10 mouse cellular contexts compared by ENCODE assay signal in the genomic region with DNA sequence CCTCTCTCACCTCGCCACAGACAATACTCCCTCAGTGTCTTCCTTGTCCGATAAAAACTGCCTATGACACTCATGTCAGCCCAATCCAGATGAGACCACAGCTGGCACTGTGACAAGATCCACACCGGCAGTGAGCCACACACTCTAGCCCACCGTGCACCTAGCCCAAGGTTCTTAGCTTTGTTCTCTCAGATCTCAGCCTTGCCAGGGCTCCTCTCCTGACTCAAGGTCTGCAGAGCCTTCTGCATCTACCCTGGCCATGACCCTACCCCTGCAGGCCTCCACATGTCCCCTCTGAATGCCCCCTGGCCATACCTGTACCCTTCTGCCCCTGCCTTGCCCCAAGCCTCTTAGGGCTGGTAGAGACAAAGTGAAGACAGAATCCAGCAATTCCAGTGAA. TPM values are rescaled to one million over a fixed set of nuclear protein-coding genes. Genes with fewer than 3 reads are reported as not detected.
A peak's percentile ranks its signal among the peaks of the same experiment; 100 is the strongest.
DNase-seq lines count a peak whose midpoint lies in the region; ATAC-seq lines count a peak whose summit lies in the region.
"Had no signal": no experiment of that assay in that cellular context is flagged by ENCODE, and none has a peak within 500 bp of the region (broad histone marks: within the 10 kb centered on the region; RNA-seq: fewer than 3 reads in every experiment).

No protein-coding gene starts in this region.

- peak overlapping the region; percentile 71 for H3K27ac ChIP-seq in heart, embryonic 16.5 days (ENCODE audit: low read length)
- H3K27ac ChIP-seq in embryonic facial prominence, embryonic 13.5 days: peak overlapping the region; percentile 45
- peak overlapping the region; percentile 83 for H3K27ac ChIP-seq in hindbrain, embryonic 13.5 days
- peak overlapping the region; percentile 81 for H3K27ac ChIP-seq in midbrain, embryonic 13.5 days
- H3K27ac ChIP-seq: heart, adult 2 months; liver, embryonic 13.5 days had no signal

- DNase-seq in heart, postnatal 14 days: no peak
- DNase-seq in urinary bladder, postnatal 36 days (ENCODE audit: low spot score in 2 of 2): no peak
- no peak for DNase-seq in frontal cortex, adult 2 months (ENCODE audit: extremely low spot score in 1 of 2, low spot score in 1 of 2)
- no peak for DNase-seq in left cerebral cortex, postnatal 36 days (ENCODE audit: low spot score in 2 of 2)
- DNase-seq: liver, embryonic 13.5 days had no signal

- peaks cover 17% of the 10 kb centered on the region; the same call in 1 of the 2 replicates for H3K36me3 ChIP-seq in heart, embryonic 16.5 days (ENCODE audit: control insufficient read depth, insufficient read depth)
- H3K36me3 ChIP-seq in embryonic facial prominence, embryonic 13.5 days: peaks cover 12% of the 10 kb centered on the region
- H3K36me3 ChIP-seq in hindbrain, embryonic 13.5 days: peaks cover 7% of the 10 kb centered on the region
- H3K36me3 ChIP-seq in midbrain, embryonic 13.5 days: peaks cover 8% of the 10 kb centered on the region
- H3K36me3 ChIP-seq: liver, embryonic 13.5 days had no signal

- H3K27me3 ChIP-seq in heart, embryonic 16.5 days (ENCODE audit: control insufficient read depth, insufficient read depth, low read length): no peaks in the 10 kb centered on the region
- no peaks in the 10 kb centered on the region for H3K27me3 ChIP-seq in embryonic facial prominence, embryonic 13.5 days
- H3K27me3 ChIP-seq in hindbrain, embryonic 13.5 days: no peaks in the 10 kb centered on the region; the same call in 1 of the 2 replicates
- peaks cover 6% of the 10 kb centered on the region for H3K27me3 ChIP-seq in midbrain, embryonic 13.5 days
- H3K27me3 ChIP-seq: liver, embryonic 13.5 days had no signal

- no peak overlapping the region for H3K4me3 ChIP-seq in heart, embryonic 16.5 days (ENCODE audit: low read length)
- H3K4me3 ChIP-seq in embryonic facial prominence, embryonic 13.5 days: no peak overlapping the region
- no peak overlapping the region for H3K4me3 ChIP-seq in hindbrain, embryonic 13.5 days
- no peak overlapping the region for H3K4me3 ChIP-seq in midbrain, embryonic 13.5 days (replicated peaks)
- H3K4me3 ChIP-seq: heart, adult 2 months; liver, embryonic 13.5 days had no signal

- ATAC-seq in heart, embryonic 16.5 days (replicated peaks; ENCODE audit: extremely low read depth, insufficient read depth, low FRiP score): no peak
- ATAC-seq in embryonic facial prominence, embryonic 13.5 days (ENCODE audit: insufficient number of reproducible peaks, insufficient read depth, low FRiP score, low TSS enrichment, low read depth): no peak
- peak; percentile 16; the same call in 1 of the 2 replicates for ATAC-seq in hindbrain, embryonic 13.5 days (ENCODE audit: low FRiP score)
- peak; percentile 26 for ATAC-seq in midbrain, embryonic 13.5 days

- H3K9ac ChIP-seq in heart, embryonic 16.5 days (ENCODE audit: low read length): peak overlapping the region; percentile 61
- peak overlapping the region; percentile 49 for H3K9ac ChIP-seq in embryonic facial prominence, embryonic 13.5 days
- peak overlapping the region; percentile 46; the same call in 1 of the 2 replicates for H3K9ac ChIP-seq in hindbrain, embryonic 13.5 days
- peak overlapping the region; percentile 51 for H3K9ac ChIP-seq in midbrain, embryonic 13.5 days (replicated peaks)
- H3K9ac ChIP-seq: liver, embryonic 13.5 days had no signal

- H3K4me2 ChIP-seq in heart, embryonic 16.5 days (ENCODE audit: low read depth, low read length): no peak overlapping the region; the same call in 1 of the 2 replicates
- H3K4me2 ChIP-seq in embryonic facial prominence, embryonic 13.5 days: no peak overlapping the region; the same call in 1 of the 2 replicates
- no peak overlapping the region for H3K4me2 ChIP-seq in hindbrain, embryonic 13.5 days
- peak overlapping the region; percentile 1; the same call in 1 of the 2 replicates for H3K4me2 ChIP-seq in midbrain, embryonic 13.5 days (replicated peaks)
- H3K4me2 ChIP-seq: liver, embryonic 13.5 days had no signal

- no peaks in the 10 kb centered on the region for H3K9me3 ChIP-seq in heart, embryonic 16.5 days (replicated peaks; ENCODE audit: control insufficient read depth, low read length)
- no peaks in the 10 kb centered on the region for H3K9me3 ChIP-seq in embryonic facial prominence, embryonic 13.5 days
- H3K9me3 ChIP-seq in hindbrain, embryonic 13.5 days: no peaks in the 10 kb centered on the region
- no peaks in the 10 kb centered on the region for H3K9me3 ChIP-seq in midbrain, embryonic 13.5 days
- H3K9me3 ChIP-seq: liver, embryonic 13.5 days had no signal

- intact Hi-C loops in heart, postnatal 14 days (cut with DNase I): loop anchor here (2.0 kb wide), 1 partner anchor 47 kb away; no protein-coding TSS in a partner anchor
- intact Hi-C loops in left cerebral cortex, postnatal 36 days (cut with DNase I): no loop called here

- 32% methylated on average over 4 of the region's 4 CpGs for whole genome bisulfite sequencing in heart, embryonic 16.5 days
- WGBS in embryonic facial prominence, embryonic 13.5 days: 35% methylated on average over 4 of the region's 4 CpGs
- WGBS in hindbrain, embryonic 13.5 days: 34% methylated on average over 4 of the region's 4 CpGs
- 40% methylated on average over 4 of the region's 4 CpGs for WGBS in midbrain, embryonic 13.5 days

- H3K4me1 ChIP-seq in heart, embryonic 16.5 days (ENCODE audit: control insufficient read depth, insufficient read depth, low read length): peaks cover 43% of the 10 kb centered on the region
- H3K4me1 ChIP-seq in embryonic facial prominence, embryonic 13.5 days: peaks cover 72% of the 10 kb centered on the region
- peaks cover 74% of the 10 kb centered on the region for H3K4me1 ChIP-seq in hindbrain, embryonic 13.5 days (replicated peaks)
- peaks cover 74% of the 10 kb centered on the region for H3K4me1 ChIP-seq in midbrain, embryonic 13.5 days (replicated peaks)

RNA-seq across cellular contexts. Expression of a gene that starts 32.2 kb away (rescaled TPM):
- 9.1 and 10.9 TPM in 2 replicates for polyA plus RNA-seq in heart, embryonic 16.5 days (2015; fragmentation: Nextera tagmentation; extraction: Ambion mirVana)
- total RNA-seq in heart, postnatal 14 days (2021): 10 to 100 TPM; 35.9 to 41.2 TPM
- polyA plus RNA-seq in embryonic facial prominence, embryonic 13.5 days (2015; fragmentation: Nextera tagmentation; extraction: Ambion mirVana): 6.8 and 7.5 TPM in 2 replicates
- polyA plus RNA-seq in hindbrain, embryonic 13.5 days (2015; fragmentation: Nextera tagmentation; extraction: Ambion mirVana): 3.9 and 4.7 TPM in 2 replicates
- 3.9 and 5.5 TPM in 2 replicates for polyA plus RNA-seq in midbrain, embryonic 13.5 days (2015; fragmentation: Nextera tagmentation; extraction: Ambion mirVana)
- polyA plus RNA-seq in frontal cortex, adult 2 months (2012; rRNA removed): 15.4 and 16.3 TPM in 2 replicates
- total RNA-seq in left cerebral cortex, postnatal 36 days (2021): 10 to 100 TPM; 12.3 to 12.7 TPM

RNA-seq across cellular contexts. Expression of a gene that starts 53.6 kb away (rescaled TPM):
- polyA plus RNA-seq in heart, embryonic 16.5 days (2015; fragmentation: Nextera tagmentation; extraction: Ambion mirVana): 53.4 and 54.0 TPM in 2 replicates
- total RNA-seq in heart, postnatal 14 days (2021): 10 to 100 TPM; 32.1 to 35.9 TPM
- polyA plus RNA-seq in embryonic facial prominence, embryonic 13.5 days (2015; fragmentation: Nextera tagmentation; extraction: Ambion mirVana): 97.1 and 99.7 TPM in 2 replicates
- polyA plus RNA-seq in hindbrain, embryonic 13.5 days (2015; fragmentation: Nextera tagmentation; extraction: Ambion mirVana): 121 TPM in 2 replicates
- 117 and 128 TPM in 2 replicates for polyA plus RNA-seq in midbrain, embryonic 13.5 days (2015; fragmentation: Nextera tagmentation; extraction: Ambion mirVana)
- 96.1 and 112 TPM in 2 replicates for polyA plus RNA-seq in frontal cortex, adult 2 months (2012; rRNA removed)
- 100 to 1,000 TPM; 113 to 118 TPM for total RNA-seq in left cerebral cortex, postnatal 36 days (2021)

Comparison
In these comparisons a context has a peak if more than half of its experiments do, and no peak if none do; other contexts are left out.
1. ATAC-seq: peak in hindbrain, embryonic 13.5 days (single experiment) and midbrain, embryonic 13.5 days (single experiment); none in heart, embryonic 16.5 days (single experiment) and embryonic facial prominence, embryonic 13.5 days (single experiment).
2. Peak in every context shown above with its lines, with median percentiles within 50 percentile points of each other: H3K27ac ChIP-seq and H3K9ac ChIP-seq.